Mouse (Mus musculus) cortical plate, adult 2 months (tissue): Measurements from ENCODE around the gene Fat2. TPM values are rescaled to one million over a fixed set of nuclear protein-coding genes. Genes with fewer than 3 reads are reported as not detected.

Experiments
- H3K27ac ChIP-seq: fragments of 200-500 bp; 2 replicates; pipeline ENCODE4 v1.5.1; 2012; ENCODE audit warnings: low read length, control low read depth, inconsistent platforms; ENCODE audit not compliant: insufficient read depth
- H3K4me1 ChIP-seq: fragments of 200-500 bp; 2 replicates; pipeline ENCODE4 v1.6.1; 2011; ENCODE audit warnings: low read length; ENCODE audit not compliant: control insufficient read depth, insufficient read depth
- H3K4me3 ChIP-seq: fragments of 200-500 bp; 2 replicates; pipeline ENCODE4 v1.5.1; 2011; ENCODE audit warnings: mild to moderate bottlenecking, low read length, control low read depth; ENCODE audit not compliant: insufficient read depth
- CTCF ChIP-seq: fragments of 200-500 bp; IDR thresholded peaks from 2 replicates; pipeline ENCODE4 v1.5.1; 2011; ENCODE audit warnings: mild to moderate bottlenecking, control low read depth, low read length; ENCODE audit not compliant: insufficient read depth; ENCODE audit errors: extremely low read depth
- POLR2A ChIP-seq: fragments of 200-500 bp; IDR thresholded peaks from 2 replicates; pipeline ENCODE4 v1.6.1; 2011; ENCODE audit warnings: mild to moderate bottlenecking, low read length, control low read depth; ENCODE audit not compliant: insufficient read depth; ENCODE audit errors: extremely low read depth
- polyA plus RNA-seq: library from polyadenylated mRNA; depleted of rRNA; stranded (reverse); fragments of >200 nt; gene quantifications from 2 replicates; pipeline ENCODE4 v1.2.3, GENCODE M21; 2012; rRNA removed

Gene Fat2
- polyA plus RNA-seq, result 0.06 and 0.09 TPM in 2 replicates

- TF ChIP-seq POLR2A (no peak), CTCF (no peak)
- Histone ChIP-seq H3K4me3 (no peak within 1 kb of the TSS), H3K4me1 (no peaks in the 10 kb centered on the region), H3K27ac (no peak within 1 kb of the TSS)
Observed at GRCm38 (mm10) chr11:55336101-55336891, at the start of gene Fat2. Fat2 (minus strand) TSS chr11:55336564.

DNA sequence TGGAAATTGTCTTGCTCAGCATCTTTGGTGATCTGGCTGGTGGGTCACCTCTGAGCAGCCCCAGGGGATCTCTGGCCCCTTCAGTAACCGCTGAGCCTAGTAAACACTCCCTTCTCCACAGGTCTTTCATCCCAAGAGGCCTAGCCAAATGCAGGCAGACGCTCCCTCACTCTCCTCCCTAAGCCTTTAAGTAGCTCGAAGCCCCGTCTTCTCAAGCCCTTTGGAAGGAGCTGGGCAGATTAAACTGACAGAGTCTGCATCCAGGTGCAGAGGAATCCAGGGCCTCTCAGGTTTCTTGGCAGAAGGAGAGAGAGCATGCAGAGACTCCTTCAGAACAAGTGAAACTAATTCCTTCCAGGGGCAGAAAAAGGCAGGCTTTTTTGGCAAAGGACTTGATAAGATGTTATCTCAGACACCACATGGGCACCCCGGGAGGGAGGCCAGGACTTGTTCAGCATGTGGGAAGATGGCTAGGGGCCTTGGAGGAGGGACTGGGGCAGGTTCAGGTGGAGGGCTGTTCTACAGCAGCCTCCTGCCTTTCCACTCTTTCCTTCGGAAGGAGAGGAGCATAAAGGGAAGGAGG is 47.2 kb upstream of the Fat2 start:
- no peaks in the 10 kb centered on the region for H3K4me1 ChIP-seq
- no peak for TF ChIP-seq POLR2A
- TF ChIP-seq CTCF, result no peak
- H3K27ac ChIP-seq, result no peak overlapping the region
- H3K4me3 ChIP-seq, result no peak overlapping the region

- H3K4me3 ChIP-seq, result no peak overlapping the region
- H3K4me1 ChIP-seq, result no peaks in the 10 kb centered on the region
- no peak overlapping the region for H3K27ac ChIP-seq
- TF ChIP-seq CTCF (no peak), POLR2A (no peak)
Observed at GRCm38 (mm10) chr11:55380908-55381307, 44.5 kb upstream of the Fat2 start.

- no peaks in the 10 kb centered on the region for H3K4me1 ChIP-seq
- H3K4me3 ChIP-seq, result no peak overlapping the region
- H3K27ac ChIP-seq, result no peak overlapping the region
- no peak for TF ChIP-seq CTCF
- no peak for TF ChIP-seq POLR2A
Observed at GRCm38 (mm10) chr11:55378371-55378770, 42.0 kb upstream of the Fat2 start.

GRCm38 (mm10) chr11:55373838-55374237 is 37.5 kb upstream of the Fat2 start:
- no peak overlapping the region for H3K4me3 ChIP-seq
- no peak overlapping the region for H3K27ac ChIP-seq
- TF ChIP-seq POLR2A, result no peak
- TF ChIP-seq CTCF, result no peak
- no peaks in the 10 kb centered on the region for H3K4me1 ChIP-seq

DNA sequence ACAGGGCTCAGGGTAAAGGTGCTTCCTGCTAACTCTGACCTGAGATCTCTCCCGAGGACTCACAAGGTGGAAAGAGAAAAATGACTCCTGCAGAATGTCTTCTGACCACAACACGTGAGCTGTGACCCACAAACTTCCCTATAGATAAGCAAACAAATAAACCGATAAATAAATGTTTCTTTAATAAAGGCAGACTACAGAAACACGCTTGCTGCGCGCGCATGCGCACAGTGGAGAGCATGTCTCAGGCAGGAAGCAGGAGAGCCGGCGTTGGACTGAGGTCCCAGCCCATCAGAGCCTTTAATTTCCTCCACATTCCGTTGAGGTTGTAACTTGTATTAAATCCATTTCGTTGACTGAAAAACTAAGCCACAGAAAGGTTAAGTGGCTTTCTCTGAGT is 37.0 kb upstream of the Fat2 start:
- H3K4me3 ChIP-seq, result no peak overlapping the region
- H3K27ac ChIP-seq, result no peak overlapping the region
- H3K4me1 ChIP-seq, result no peaks in the 10 kb centered on the region
- no peak for TF ChIP-seq CTCF
- no peak for TF ChIP-seq POLR2A

DNA sequence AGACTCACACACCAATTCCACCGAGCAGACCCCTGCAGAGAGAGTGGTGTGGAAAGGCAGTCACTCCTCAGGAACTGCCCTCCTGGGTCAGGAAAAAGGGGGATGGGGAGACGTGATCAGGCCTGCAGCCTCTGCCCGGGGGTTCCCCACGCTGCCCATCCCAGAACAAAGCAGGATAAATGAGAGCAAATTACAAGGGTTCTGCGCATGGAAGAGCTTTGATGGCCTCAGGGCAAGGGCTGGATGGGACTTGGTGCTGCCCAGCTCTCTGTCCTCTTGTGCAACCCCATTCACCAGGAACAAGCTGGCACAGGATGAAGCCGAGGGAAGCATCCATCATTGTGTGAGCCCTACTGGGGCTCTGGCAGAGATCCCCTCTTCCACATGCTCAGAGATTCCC is 35.6 kb upstream of the Fat2 start:
- TF ChIP-seq CTCF, result no peak
- no peak for TF ChIP-seq POLR2A
- Histone ChIP-seq H3K4me1 (no peaks in the 10 kb centered on the region), H3K4me3 (no peak overlapping the region), H3K27ac (no peak overlapping the region)

DNA sequence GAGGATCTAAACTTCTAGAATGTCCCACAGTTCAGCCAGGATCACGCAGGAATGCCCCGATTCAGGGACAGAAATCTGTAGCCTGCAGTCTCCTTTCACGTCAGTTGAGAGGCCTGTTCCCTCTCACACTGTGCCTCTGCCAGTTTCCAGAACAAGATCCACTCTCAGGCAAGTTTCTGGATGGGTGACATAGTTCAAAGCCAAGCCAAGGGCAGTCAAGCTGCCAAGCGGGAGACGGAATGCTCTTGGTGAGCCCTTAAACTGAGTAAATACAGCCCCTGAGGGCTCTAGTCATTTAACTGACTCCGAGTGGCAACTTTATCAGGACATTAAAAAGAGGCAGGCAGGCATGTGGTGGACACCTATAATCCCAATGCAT is 32.7 kb upstream of the Fat2 start:
- Histone ChIP-seq H3K27ac (no peak overlapping the region), H3K4me1 (no peaks in the 10 kb centered on the region), H3K4me3 (no peak overlapping the region)
- TF ChIP-seq POLR2A, result no peak
- TF ChIP-seq CTCF, result no peak

DNA sequence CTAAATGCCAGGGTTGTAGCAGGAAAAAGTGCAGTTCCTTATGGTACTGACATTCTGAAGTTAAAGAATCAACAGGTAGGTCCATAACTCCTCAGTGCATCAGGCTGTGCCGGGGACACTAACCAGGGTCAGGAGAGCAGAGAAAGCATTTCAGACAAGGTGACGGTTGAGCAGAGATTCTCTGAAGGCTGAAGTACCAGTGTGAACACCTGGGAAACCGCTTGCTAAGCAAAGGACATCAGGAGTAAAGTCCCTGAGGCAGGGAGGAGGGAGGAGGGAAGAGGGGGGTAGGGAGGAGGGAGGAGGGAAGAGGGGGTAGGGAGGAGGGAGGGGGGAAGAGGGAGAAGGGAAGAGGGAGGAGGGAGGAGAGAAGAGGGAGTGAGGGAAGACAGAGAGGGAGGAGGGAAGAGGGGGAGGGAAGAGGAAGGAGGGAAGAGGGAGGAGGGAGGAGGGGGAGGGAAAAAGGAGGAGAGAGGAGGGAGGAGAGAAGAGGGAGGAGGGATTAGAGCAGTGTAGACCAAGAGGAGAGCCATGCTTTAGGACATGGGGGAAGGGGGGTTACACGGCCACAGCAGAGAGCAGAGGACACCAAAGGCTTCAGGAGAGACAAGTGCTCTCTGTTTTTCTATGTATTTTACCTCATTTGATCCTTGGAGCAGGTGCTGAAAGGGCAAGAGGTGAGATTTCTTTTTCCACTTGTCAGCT is 32.2 kb upstream of the Fat2 start:
- H3K4me3 ChIP-seq, result no peak overlapping the region
- no peak for TF ChIP-seq POLR2A
- no peak for TF ChIP-seq CTCF
- no peak overlapping the region for H3K27ac ChIP-seq
- no peaks in the 10 kb centered on the region for H3K4me1 ChIP-seq

GRCm38 (mm10) chr11:55367783-55368182 is 31.4 kb upstream of the Fat2 start:
- H3K27ac ChIP-seq, result no peak overlapping the region
- no peak overlapping the region for H3K4me3 ChIP-seq
- H3K4me1 ChIP-seq, result no peaks in the 10 kb centered on the region
- TF ChIP-seq CTCF, result no peak
- no peak for TF ChIP-seq POLR2A

DNA sequence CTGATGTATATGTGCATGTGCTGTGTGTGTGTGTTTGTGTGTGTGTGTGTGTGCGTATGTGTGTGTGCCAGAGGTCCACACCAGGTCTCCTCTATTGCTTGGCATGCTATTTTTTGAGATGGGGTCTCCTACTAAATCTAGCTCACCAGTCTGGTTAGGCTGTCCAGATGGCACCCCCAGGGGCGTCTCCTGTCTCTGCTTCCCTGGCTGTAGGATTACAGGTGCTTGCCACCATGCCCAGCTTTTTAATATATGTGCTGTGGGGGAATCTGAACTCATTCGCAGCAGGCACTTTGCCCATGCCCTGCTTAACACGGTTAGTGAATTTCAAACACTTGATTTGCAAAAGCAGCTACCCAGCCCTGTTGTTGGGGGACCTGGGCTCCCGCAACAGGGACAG is 29.5 kb upstream of the Fat2 start:
- TF ChIP-seq POLR2A, result no peak
- TF ChIP-seq CTCF, result no peak
- no peak overlapping the region for H3K27ac ChIP-seq
- H3K4me3 ChIP-seq, result no peak overlapping the region
- H3K4me1 ChIP-seq, result no peaks in the 10 kb centered on the region
